Mouse (Mus musculus): ENCODE data around the gene Zfp626.
"Not testable (repeated sequence)": the region's sequence is repeated elsewhere in the genome, so short reads cannot be mapped to it uniquely, and the experiment has no call there.

The Zfp626 gene

GRCm38 (mm10) chr7:27860396-27861235 is 53.6 kb downstream of the Zfp626 start:
- no peak for DNase-seq

GRCm38 (mm10) chr7:27862578-27862977 is 55.6 kb downstream of the Zfp626 start:
- DNase-seq = not testable (repeated sequence)
